Mouse (Mus musculus) fibroblast of lung, adult 2 months (primary cell): ENCODE results near the gene Gm30302.

Source experiments
- DNase-seq: peaks from one replicate; pipeline ENCODE4 v3.0.0-alpha.2; 2011; ENCODE audit warnings: low read depth

The Gm30302 gene

GRCm38 (mm10) chr13:49736430-49736829 is 62.4 kb downstream of the Gm30302 start:
- DNase-seq = no peak
